Mouse (Mus musculus) testis, adult 2 months (tissue): ENCODE data around the gene Plxna4.

Experiments used
- CTCF ChIP-seq: fragments of 200-500 bp; IDR thresholded peaks from 2 replicates; pipeline ENCODE4 v1.5.1; 2012; ENCODE audit warnings: low read depth, mild to moderate bottlenecking, inconsistent platforms, low read length, moderate library complexity; ENCODE audit not compliant: control insufficient read depth, insufficient read depth, insufficient replicate concordance
- POLR2A ChIP-seq: fragments of 200-500 bp; IDR thresholded peaks from 2 replicates; pipeline ENCODE4 v1.6.1; 2012; ENCODE audit warnings: low read depth, mild to moderate bottlenecking, inconsistent platforms, low read length, moderate library complexity; ENCODE audit not compliant: control insufficient read depth

GRCm38 (mm10) chr6:32224007-32224703 lies 363.8 kb downstream of the Plxna4 start:
- TF ChIP-seq CTCF (no peak), POLR2A (no peak)
